Mouse (Mus musculus): ENCODE measurements at regions not wholly inside any gene's neighbourhood (a gene's known extent, or its start where the extent isn't known, plus 50 kb on each side); places are given as distances from the start of the nearest gene placed in this dataset.

- TF ChIP-seq CTCF (IDR thresholded peaks at IDR 0.05; ENCODE audit: low read depth, low read length) = no peak
- TF ChIP-seq POLR2A (IDR thresholded peaks at IDR 0.05; ENCODE audit: borderline replicate concordance, low read depth, low read length) = no peak
Observed at GRCm38 (mm10) chr16:55741099-55741863, 97.4 kb downstream of the Nfkbiz start.

Data from bone marrow macrophage, adult 2 months (primary cell).